18 mouse cellular contexts compared by ENCODE assay signal in the genomic region with DNA sequence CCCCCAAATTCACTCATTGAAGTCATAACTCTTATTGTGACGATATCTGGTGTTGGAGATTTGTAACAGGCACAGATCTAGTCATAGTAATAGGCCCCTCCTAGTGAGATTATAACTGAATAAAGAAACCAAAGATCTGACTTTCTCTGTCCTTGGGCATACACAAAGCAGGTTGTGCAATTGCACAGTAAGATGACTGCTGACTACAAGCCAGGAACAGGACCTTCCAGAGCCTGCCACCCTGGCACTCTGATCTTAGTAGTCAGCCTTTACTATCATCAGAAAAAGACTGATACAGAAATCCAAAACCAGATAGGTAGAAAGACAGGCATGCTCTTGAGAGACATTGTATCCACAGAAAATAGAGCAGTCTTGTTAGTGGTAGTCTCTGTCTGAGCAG.
DNase-seq lines count a peak whose midpoint lies in the region; ATAC-seq and TF ChIP-seq lines count a peak whose summit lies in the region.
"Had no signal": no experiment of that assay in that cellular context is flagged by ENCODE, and none has a peak within 500 bp of the region (broad histone marks: within the 10 kb centered on the region; RNA-seq: fewer than 3 reads in every experiment).

No protein-coding gene starts in this region.

- no peaks in the 10 kb centered on the region for H3K4me1 ChIP-seq in hindbrain, embryonic 16.5 days (ENCODE audit: control insufficient read depth, insufficient read depth, low read depth, low read length)
- H3K4me1 ChIP-seq: embryonic facial prominence, embryonic 15.5 days; intestine, embryonic 15.5 days; kidney, embryonic 15.5 days had no signal

- peak overlapping the region; percentile 8; the same call in 1 of the 2 replicates for H3K4me3 ChIP-seq in gastrocnemius, adult 2 months
- H3K4me3 ChIP-seq in hindbrain, embryonic 16.5 days (ENCODE audit: low read length) = no peak overlapping the region
- H3K4me3 ChIP-seq: embryonic facial prominence, embryonic 15.5 days; forebrain, embryonic 15.5 days; heart, embryonic 15.5 days; hindbrain, embryonic 13.5 days; intestine, embryonic 15.5 days; kidney, embryonic 15.5 days had no signal

- no peak for TF ChIP-seq CTCF in gastrocnemius, adult 2 months (IDR thresholded peaks at IDR 0.05)

- no peak overlapping the region for H3K9ac ChIP-seq in hindbrain, embryonic 16.5 days (ENCODE audit: low read depth, low read length)
- H3K9ac ChIP-seq: embryonic facial prominence, embryonic 15.5 days; forebrain, embryonic 15.5 days; heart, embryonic 15.5 days; hindbrain, embryonic 13.5 days; intestine, embryonic 15.5 days; kidney, embryonic 15.5 days had no signal

- intact Hi-C loops in gastrocnemius, adult 2 months (cut with DNase I) = loop anchor here (10.0 kb wide), 1 partner anchor 1138 kb away; the partner anchor contains the start of gene Tusc1
- intact Hi-C loops in gastrocnemius, postnatal 14 days (cut with DNase I; ENCODE audit: low total_unique reads) = no loop called here

- no peaks in the 10 kb centered on the region for H3K36me3 ChIP-seq in hindbrain, embryonic 16.5 days (ENCODE audit: control insufficient read depth, insufficient read depth, low read length)
- H3K36me3 ChIP-seq: embryonic facial prominence, embryonic 15.5 days; forebrain, embryonic 15.5 days; heart, embryonic 15.5 days; hindbrain, embryonic 13.5 days; intestine, embryonic 15.5 days; kidney, embryonic 15.5 days had no signal

- peak; percentile 51 for DNase-seq in gastrocnemius, adult 2 months
- no peak for DNase-seq in gastrocnemius, postnatal 14 days
- peak; percentile 28 for DNase-seq in testis, postnatal 14 days (ENCODE audit: low spot score)
- no peak for DNase-seq in testis, postnatal 10 days (ENCODE audit: low spot score)
- peak; percentile 15 for DNase-seq in adrenal gland, postnatal 25 days
- DNase-seq: cerebellum, adult 2 months; cerebellum, postnatal 10 days; embryo, embryonic 11 days; heart, postnatal 14 days; kidney, adult 2 months had no signal

- H3K4me2 ChIP-seq in hindbrain, embryonic 16.5 days (ENCODE audit: low read length) = no peak overlapping the region
- H3K4me2 ChIP-seq: embryonic facial prominence, embryonic 15.5 days; forebrain, embryonic 15.5 days; heart, embryonic 15.5 days; hindbrain, embryonic 13.5 days; intestine, embryonic 15.5 days; kidney, embryonic 15.5 days had no signal

- no peak for ATAC-seq in hindbrain, embryonic 16.5 days
- ATAC-seq in erythroblast, adult 5-6 weeks (replicated peaks; ENCODE audit: low FRiP score, poor library complexity, severe bottlenecking) = no peak
- ATAC-seq: forebrain, embryonic 15.5 days; intestine, embryonic 15.5 days had no signal

- peak overlapping the region; percentile 90 for H3K27ac ChIP-seq in gastrocnemius, adult 2 months
- H3K27ac ChIP-seq in hindbrain, embryonic 16.5 days (ENCODE audit: low read depth, low read length) = no peak overlapping the region
- H3K27ac ChIP-seq: embryonic facial prominence, embryonic 15.5 days; forebrain, embryonic 15.5 days; heart, embryonic 15.5 days; hindbrain, embryonic 13.5 days; intestine, embryonic 15.5 days; kidney, embryonic 15.5 days had no signal

- H3K9me3 ChIP-seq in hindbrain, embryonic 16.5 days (ENCODE audit: control insufficient read depth, low read length) = no peaks in the 10 kb centered on the region
- H3K9me3 ChIP-seq: embryonic facial prominence, embryonic 15.5 days; forebrain, embryonic 15.5 days; heart, embryonic 15.5 days; hindbrain, embryonic 13.5 days; intestine, embryonic 15.5 days; kidney, embryonic 15.5 days had no signal

- H3K27me3 ChIP-seq in hindbrain, embryonic 16.5 days (replicated peaks; ENCODE audit: control insufficient read depth, insufficient read depth, low read length) = no peaks in the 10 kb centered on the region
- H3K27me3 ChIP-seq: embryonic facial prominence, embryonic 15.5 days; forebrain, embryonic 15.5 days; heart, embryonic 15.5 days; hindbrain, embryonic 13.5 days; intestine, embryonic 15.5 days; kidney, embryonic 15.5 days had no signal

- 97% methylated on average over 1 of the region's 1 CpGs for WGBS in hindbrain, embryonic 16.5 days

Comparison
In these comparisons a context has a peak if more than half of its experiments do, and no peak if none do; other contexts are left out.
1. DNase-seq: peak in gastrocnemius, adult 2 months (single experiment), testis, postnatal 14 days (single experiment) and adrenal gland, postnatal 25 days (single experiment); none in gastrocnemius, postnatal 14 days (single experiment) and testis, postnatal 10 days (single experiment).